Mouse (Mus musculus) liver, embryonic 16.5 days (tissue): Measurements from ENCODE around the gene Mcm7. TPM values are rescaled to one million over a fixed set of nuclear protein-coding genes. Genes with fewer than 3 reads are reported as not detected.

Experiments used
- ATAC-seq: fragments of 200-750 bp; cut with Nextera tagmentation; 2 replicates; pipeline ENCODE4 v1.8.0; 2017; ENCODE audit warnings: low read depth, mild to moderate bottlenecking, moderate number of reproducible peaks, moderate library complexity
- H3K27ac ChIP-seq: fragments of 300-500 bp; sonication (generic); 2 replicates; pipeline ENCODE4 v1.5.1; 2014; ENCODE audit warnings: mild to moderate bottlenecking, low read length
- H3K27me3 ChIP-seq: fragments of 300-500 bp; sonication (generic); 2 replicates; pipeline ENCODE4 v1.6.1; 2014; ENCODE audit warnings: low read depth, low read length, mixed read lengths; ENCODE audit not compliant: control insufficient read depth, insufficient read depth
- H3K36me3 ChIP-seq: fragments of 300-500 bp; sonication (generic); 2 replicates; pipeline ENCODE4 v1.6.1; 2014; ENCODE audit warnings: mild to moderate bottlenecking; ENCODE audit not compliant: control insufficient read depth, insufficient read depth
- H3K4me1 ChIP-seq: fragments of 300-500 bp; sonication (generic); 2 replicates; pipeline ENCODE4 v1.6.1; 2014; ENCODE audit warnings: low read depth, low read length, mixed read lengths; ENCODE audit not compliant: control insufficient read depth
- H3K4me2 ChIP-seq: fragments of 300-500 bp; sonication (generic); 2 replicates; pipeline ENCODE4 v1.6.1; 2014; ENCODE audit warnings: low read depth, low read length, mixed read lengths
- H3K4me3 ChIP-seq: fragments of 300-500 bp; sonication (generic); 2 replicates; pipeline ENCODE4 v1.5.1; 2014; ENCODE audit warnings: low read depth, mild to moderate bottlenecking, low read length
- H3K9ac ChIP-seq: fragments of 300-500 bp; sonication (generic); 2 replicates; pipeline ENCODE4 v1.6.1; 2014; ENCODE audit warnings: low read depth, low read length
- H3K9me3 ChIP-seq: fragments of 300-500 bp; sonication (generic); replicated peaks from 2 replicates; pipeline ENCODE4 v1.6.1; 2016; ENCODE audit warnings: low read length; ENCODE audit not compliant: control insufficient read depth
- WGBS: fragments of 180-500 bp; shearing (Covaris S2); extraction: QIAGEN DNeasy Blood & Tissue Kit; methylation state at CpG from one replicate; pipeline ENCODE4 v1.1.7; 2014; ENCODE audit not compliant: insufficient replicate concordance; 5-methylcytosine and 5-hydroxymethylcytosine counted together
- polyA plus RNA-seq: library from polyadenylated mRNA; unstranded; fragments of >200 nt; fragmentation: Nextera tagmentation; extraction: Ambion mirVana; gene quantifications from 2 replicates; pipeline ENCODE4 v1.2.1, GENCODE M21; 2015

Mcm7 gene
- polyA plus RNA-seq, 1 experiment from 2014 or later, result 152 TPM

DNA sequence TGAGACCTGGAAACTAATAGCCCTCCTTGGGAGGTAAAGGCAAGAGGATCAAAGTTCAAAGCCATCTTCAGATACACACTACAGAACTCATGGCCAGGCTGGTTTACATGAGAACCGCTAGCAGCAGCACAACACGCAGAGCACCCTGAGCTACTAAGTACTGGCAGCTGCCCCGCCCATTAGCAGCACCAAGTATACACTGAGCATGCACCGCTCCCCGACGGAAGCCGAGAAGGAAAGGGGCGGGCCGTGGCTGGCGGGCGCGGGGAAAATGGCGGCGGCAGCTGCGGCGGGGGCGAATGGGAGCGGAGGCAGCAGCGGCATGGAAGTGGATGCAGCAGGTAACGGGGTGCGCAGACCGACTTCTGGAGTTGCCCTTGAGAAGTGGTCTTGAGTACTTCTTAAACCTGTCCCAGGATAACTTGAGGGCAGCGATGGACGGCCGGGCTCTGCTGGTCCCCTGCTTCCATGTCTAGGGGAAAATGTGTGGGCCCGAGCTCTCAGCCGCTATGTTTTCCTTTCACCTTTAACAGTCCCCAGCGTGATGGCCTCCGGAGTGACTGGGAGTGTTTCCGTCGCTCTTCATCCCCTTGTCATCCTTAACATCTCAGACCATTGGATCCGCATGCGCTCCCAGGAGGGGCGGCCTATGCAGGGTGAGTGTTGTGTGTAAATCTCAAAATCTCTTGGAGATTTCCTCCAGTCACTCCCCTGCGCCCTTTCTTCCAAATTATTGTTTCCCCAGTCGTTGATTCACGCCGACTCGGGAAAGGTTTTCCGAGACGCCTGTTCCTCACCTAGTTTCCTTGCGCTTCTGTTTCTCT, 11.2 kb downstream of the Mcm7 start, which contains the start of gene Cops6:
Gene Cops6 (plus strand): TSS at position 230 of the 824 bp plus-strand sequence.
- WGBS, result under 1% methylated on average over 42 of the region's 42 CpGs
- Histone ChIP-seq H3K36me3 (peaks cover 34% of the 10 kb centered on the region), H3K4me3 (peak within 1 kb of the TSS; percentile 92), H3K9me3 (no peaks in the 10 kb centered on the region), H3K9ac (peak within 1 kb of the TSS; percentile 86), H3K4me2 (peak within 1 kb of the TSS; percentile 88), H3K27ac (peak within 1 kb of the TSS; percentile 78), H3K27me3 (no peaks in the 10 kb centered on the region), H3K4me1 (peaks cover 26% of the 10 kb centered on the region)
- peak; percentile 97 for ATAC-seq

DNA sequence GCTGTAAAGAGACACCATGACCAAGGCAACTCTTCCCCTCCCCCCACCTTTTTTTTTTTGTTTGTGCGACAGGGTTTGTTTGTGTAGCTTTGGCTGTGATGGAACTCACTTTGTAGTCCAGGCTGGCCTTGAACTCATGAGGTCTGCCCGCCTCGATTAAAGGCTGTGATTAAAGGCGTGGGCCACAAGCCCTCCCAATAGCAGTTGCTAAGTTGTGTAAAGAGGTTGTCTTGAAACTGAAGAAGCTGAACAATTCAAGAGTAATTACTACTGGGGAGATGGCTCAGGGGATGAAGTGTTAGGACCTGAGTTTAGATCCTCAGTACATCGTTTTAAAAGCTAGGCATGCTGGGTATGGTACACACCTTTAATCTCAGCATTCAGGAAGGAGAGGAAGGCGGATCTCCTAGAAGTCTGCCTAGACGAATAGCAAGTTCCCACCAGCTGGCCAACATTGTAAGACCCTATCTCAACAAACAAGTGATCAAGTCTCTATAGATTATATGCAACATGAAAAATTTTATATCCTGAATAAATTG, 11.9 kb downstream of the Mcm7 start:
- Histone ChIP-seq H3K9me3 (no peaks in the 10 kb centered on the region), H3K27ac (peak overlapping the region; percentile 41; the same call in 1 of the 2 replicates), H3K27me3 (no peaks in the 10 kb centered on the region), H3K4me3 (peak overlapping the region; percentile 92), H3K4me1 (peaks cover 26% of the 10 kb centered on the region), H3K36me3 (peaks cover 26% of the 10 kb centered on the region), H3K9ac (peak overlapping the region; percentile 86), H3K4me2 (peak overlapping the region; percentile 88)
- no peak for ATAC-seq
- 50% methylated on average over 7 of the region's 7 CpGs for WGBS

DNA sequence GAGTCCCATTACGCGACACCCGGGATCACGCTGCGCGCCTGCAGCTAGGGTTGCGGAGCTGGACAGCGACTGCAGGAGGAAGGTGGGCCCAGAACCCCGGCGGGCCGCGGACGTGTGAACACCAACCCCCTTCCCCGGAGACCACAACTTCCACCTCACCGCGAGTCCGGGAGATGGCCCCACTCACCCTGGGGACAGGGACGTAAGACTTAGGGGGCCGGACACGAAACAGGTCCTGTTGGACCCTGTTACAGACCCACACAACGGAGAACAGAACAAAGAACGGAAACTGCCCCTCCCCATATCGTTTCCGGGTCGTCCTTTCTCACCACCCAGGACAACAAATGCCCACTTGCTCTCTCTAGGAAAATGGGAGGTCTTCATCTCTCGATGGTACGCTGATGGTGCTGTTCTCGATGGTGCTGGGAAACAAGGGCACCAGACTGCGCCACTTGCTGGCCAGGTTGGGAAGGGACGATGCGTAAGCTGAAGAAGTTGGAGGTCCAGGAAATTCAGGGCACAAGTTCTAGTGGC, 16.7 kb downstream of the Mcm7 start, which contains the start of gene Zfp113:
Gene Zfp113 (minus strand): TSS at position 302 of the 534 bp plus-strand sequence.
- under 1% methylated on average over 31 of the region's 31 CpGs for WGBS
- Histone ChIP-seq H3K9me3 (no peaks in the 10 kb centered on the region), H3K4me1 (peaks cover 14% of the 10 kb centered on the region), H3K36me3 (peaks cover 5% of the 10 kb centered on the region), H3K9ac (peak within 1 kb of the TSS; percentile 85), H3K27ac (peak within 1 kb of the TSS; percentile 84), H3K27me3 (no peaks in the 10 kb centered on the region), H3K4me2 (peak within 1 kb of the TSS; percentile 74), H3K4me3 (peak within 1 kb of the TSS; percentile 83)
- ATAC-seq, result peak; percentile 94

DNA sequence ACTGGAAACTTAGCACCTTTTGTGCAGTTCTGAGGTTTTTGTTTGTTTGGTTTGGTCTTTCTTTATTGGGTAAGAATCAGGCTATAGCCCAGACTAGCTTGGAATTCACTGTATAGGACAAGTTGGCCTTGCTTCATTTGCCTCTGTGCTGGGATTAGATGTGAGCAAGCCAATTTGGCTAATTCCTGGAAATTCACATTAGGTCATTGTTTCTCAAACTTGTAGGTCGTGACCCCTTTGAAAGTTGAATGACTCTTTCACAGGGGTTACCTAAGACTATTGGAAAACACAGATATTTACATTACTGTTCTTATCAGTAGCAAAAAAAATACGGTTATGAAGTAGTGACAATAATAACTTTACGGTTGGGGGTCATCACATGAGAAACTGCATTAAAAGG, 17.8 kb downstream of the Mcm7 start:
- Histone ChIP-seq H3K27ac (no peak overlapping the region), H3K27me3 (no peaks in the 10 kb centered on the region), H3K9ac (peak overlapping the region; percentile 85; the same call in 1 of the 2 replicates), H3K36me3 (peaks cover 8% of the 10 kb centered on the region), H3K4me1 (peaks cover 10% of the 10 kb centered on the region), H3K4me2 (peak overlapping the region; percentile 74), H3K4me3 (peak overlapping the region; percentile 83; the same call in 1 of the 2 replicates), H3K9me3 (no peaks in the 10 kb centered on the region)
- ATAC-seq, result no peak
- WGBS, result 53% methylated on average over 3 of the region's 3 CpGs

DNA sequence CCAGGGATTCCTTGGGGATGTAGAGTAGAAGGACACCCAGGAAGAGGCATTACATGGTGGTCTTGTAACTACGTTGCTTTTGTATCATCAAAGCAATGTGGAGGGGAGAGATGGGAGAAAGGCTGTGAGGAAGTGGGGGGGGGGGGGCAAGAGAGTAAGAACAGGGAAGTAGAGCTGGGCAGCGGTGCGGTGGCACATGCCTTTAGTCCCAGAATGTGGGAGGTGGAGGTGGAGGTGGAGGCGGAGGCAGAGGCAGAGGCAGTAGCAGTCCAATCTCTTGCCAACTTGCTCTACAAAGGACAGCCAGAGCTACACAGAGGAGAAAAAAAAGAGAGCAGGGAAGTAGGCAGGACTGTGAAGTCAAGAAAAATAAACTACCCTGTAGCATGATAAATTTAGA, 33.6 kb downstream of the Mcm7 start:
- H3K9me3 ChIP-seq, result no peaks in the 10 kb centered on the region
- H3K27ac ChIP-seq, result no peak overlapping the region
- no peak overlapping the region for H3K9ac ChIP-seq
- H3K4me3 ChIP-seq, result no peak overlapping the region
- peaks cover 5% of the 10 kb centered on the region; the same call in 1 of the 2 replicates for H3K36me3 ChIP-seq
- no peaks in the 10 kb centered on the region for H3K27me3 ChIP-seq
- no peak for ATAC-seq
- no peak overlapping the region for H3K4me2 ChIP-seq
- peaks cover 11% of the 10 kb centered on the region for H3K4me1 ChIP-seq
- WGBS, result 8% methylated on average over 4 of the region's 4 CpGs

DNA sequence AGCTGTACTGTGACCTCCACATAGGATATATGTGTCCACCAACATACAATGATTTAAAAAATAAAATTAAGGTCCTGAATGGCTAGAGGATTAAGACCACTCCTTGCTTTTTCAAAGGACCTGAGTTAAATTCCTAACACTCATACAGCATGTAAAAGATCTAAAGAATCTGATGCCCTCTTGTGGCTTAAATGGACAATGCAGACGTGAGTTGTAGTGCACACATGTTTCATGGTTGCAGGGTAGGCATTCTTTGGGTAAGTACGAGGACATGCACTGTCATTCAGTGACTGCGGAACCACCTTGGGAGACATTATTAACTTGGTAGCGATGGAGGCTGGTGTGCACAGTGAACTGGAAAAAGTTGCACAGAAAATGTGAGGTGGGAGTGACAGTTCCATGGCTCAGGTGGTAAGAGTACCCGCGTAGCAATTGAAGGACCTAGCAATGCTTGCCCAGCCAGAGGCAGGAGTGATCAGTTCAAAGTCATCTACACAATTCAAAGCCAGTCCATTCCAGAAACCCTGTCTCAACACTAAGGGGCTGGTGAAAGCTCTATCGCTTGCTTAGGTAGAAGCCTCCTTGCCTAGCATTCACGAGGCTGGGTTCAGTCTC, 34.2 kb downstream of the Mcm7 start:
- H3K4me3 ChIP-seq, result no peak overlapping the region
- peaks cover 5% of the 10 kb centered on the region; the same call in 1 of the 2 replicates for H3K36me3 ChIP-seq
- H3K9me3 ChIP-seq, result no peaks in the 10 kb centered on the region
- no peak overlapping the region for H3K9ac ChIP-seq
- peaks cover 11% of the 10 kb centered on the region for H3K4me1 ChIP-seq
- no peak overlapping the region for H3K27ac ChIP-seq
- peak; percentile 54; the same call in 1 of the 2 replicates for ATAC-seq
- H3K4me2 ChIP-seq, result no peak overlapping the region
- 41% methylated on average over 8 of the region's 8 CpGs for WGBS
- H3K27me3 ChIP-seq, result no peaks in the 10 kb centered on the region

DNA sequence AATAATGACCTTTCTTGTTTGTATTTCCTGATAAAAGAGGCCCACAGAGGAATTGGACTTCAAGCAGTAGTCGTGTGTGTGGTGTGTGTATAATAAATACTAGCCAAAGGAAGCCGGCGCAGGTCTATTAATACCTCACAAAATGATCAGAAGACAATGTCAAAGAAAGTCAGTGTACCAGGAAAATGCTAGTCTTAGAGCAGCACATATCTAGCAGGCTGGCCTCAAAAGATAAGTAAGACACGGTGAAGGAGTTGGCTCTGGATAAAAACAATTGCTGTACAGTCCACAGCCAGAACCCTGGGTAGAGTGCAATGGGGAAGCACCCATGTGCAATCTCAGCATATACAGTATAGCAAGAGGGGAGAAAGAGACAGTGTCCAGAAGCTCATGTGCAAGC, 35.0 kb downstream of the Mcm7 start:
- Histone ChIP-seq H3K9ac (no peak overlapping the region), H3K4me2 (no peak overlapping the region), H3K9me3 (no peaks in the 10 kb centered on the region), H3K27ac (0 out of 2 replicates have a peak overlapping the region, but pooled peaks have one; percentile 12), H3K4me1 (peaks cover 11% of the 10 kb centered on the region), H3K36me3 (peaks cover 7% of the 10 kb centered on the region; the same call in 1 of the 2 replicates), H3K27me3 (no peaks in the 10 kb centered on the region), H3K4me3 (no peak overlapping the region)
- peak; percentile 82 for ATAC-seq
- WGBS, result 25% methylated on average over 4 of the region's 4 CpGs

DNA sequence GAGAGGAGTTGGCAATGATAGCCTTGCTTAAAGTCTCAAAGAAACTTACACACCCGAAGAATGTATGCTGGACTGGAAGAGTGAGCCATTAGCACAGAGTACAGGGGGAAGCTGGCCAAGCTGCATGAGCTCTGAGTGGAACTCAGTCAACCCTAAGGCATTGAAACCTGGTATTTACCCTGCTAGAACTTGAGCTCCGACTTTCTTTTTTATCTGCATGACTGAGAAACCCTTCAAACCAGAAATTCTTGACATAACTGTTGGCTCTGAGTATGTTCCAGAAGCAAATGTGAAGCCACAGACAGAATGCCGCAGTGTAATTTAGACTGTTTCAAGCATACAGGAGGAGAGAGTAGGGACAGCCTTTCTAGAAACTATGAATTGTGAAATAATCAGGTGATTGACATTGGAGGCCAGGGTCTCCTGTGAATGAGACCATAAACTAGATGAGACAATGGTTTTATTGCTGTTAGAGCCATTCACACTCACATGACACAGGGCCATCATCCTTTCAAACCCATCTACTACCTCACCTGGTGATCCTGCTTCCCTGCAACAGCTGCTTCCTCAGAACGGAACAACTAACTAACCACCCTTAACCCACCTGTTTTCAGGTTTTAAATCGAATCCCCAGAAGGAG, 39.7 kb downstream of the Mcm7 start:
- Histone ChIP-seq H3K4me3 (no peak overlapping the region), H3K4me2 (no peak overlapping the region), H3K4me1 (peaks cover 9% of the 10 kb centered on the region), H3K9me3 (no peaks in the 10 kb centered on the region), H3K27me3 (no peaks in the 10 kb centered on the region), H3K27ac (no peak overlapping the region), H3K36me3 (peaks cover 23% of the 10 kb centered on the region), H3K9ac (no peak overlapping the region)
- WGBS, result 78% methylated on average over 5 of the region's 5 CpGs
- no peak for ATAC-seq
